Mouse (Mus musculus) megakaryocyte, embryonic 14.5 days (primary cell): ENCODE measurements around the gene Sirpb1a.

Source experiments
- FLI1 ChIP-seq: IDR thresholded peaks from 2 replicates; pipeline ENCODE4 v1.6.1; 2012; ENCODE audit warnings: low read length, inconsistent platforms, mixed read lengths
- GATA1 ChIP-seq: IDR thresholded peaks from 3 replicates; pipeline ENCODE4 v1.6.1; 2012; ENCODE audit warnings: mixed read lengths, low read length, inconsistent platforms, borderline replicate concordance

DNA sequence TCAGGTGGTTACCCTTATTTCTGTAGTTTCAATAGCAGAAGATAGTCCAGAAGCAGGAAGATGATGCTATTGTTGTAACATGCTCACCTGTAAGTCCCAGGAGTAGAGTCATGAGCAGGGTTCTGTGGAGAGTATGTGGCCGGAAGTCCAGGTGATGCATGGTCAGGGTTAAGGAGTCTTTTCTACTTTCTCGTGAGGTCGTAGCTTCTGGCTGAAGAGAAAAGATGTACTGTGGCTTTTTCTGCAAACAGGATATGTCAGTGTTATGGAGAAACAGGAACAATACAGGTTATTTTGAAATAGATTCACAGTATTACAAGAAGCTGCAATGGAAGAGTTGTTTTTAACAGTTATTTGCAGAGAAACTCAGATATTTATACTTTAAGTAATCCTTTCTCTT, 94.3 kb downstream of the Sirpb1a start, which contains the start of gene Gm9733:
- TF ChIP-seq FLI1 (no peak), GATA1 (no peak)
